Mouse (Mus musculus) macrophage (primary cell): ENCODE data around the gene Mllt6. TPM values are rescaled to one million over a fixed set of nuclear protein-coding genes. Genes with fewer than 3 reads are reported as not detected.

Source experiments
- H3K27ac ChIP-seq: fragments of 350-480 bp; formaldehyde crosslinking; 2 replicates; pipeline ENCODE4 v1.9.0; 2021
- H3K36me3 ChIP-seq: fragments of 350-480 bp; formaldehyde crosslinking; 2 replicates; pipeline ENCODE4 v1.9.0; 2021; ENCODE audit errors: inconsistent target
- H3K4me3 ChIP-seq: fragments of 350-480 bp; formaldehyde crosslinking; 2 replicates; pipeline ENCODE4 v1.9.0; 2021; ENCODE audit errors: inconsistent target
- H3K79me2 ChIP-seq: fragments of 350-480 bp; formaldehyde crosslinking; 2 replicates; pipeline ENCODE4 v1.9.0; 2021; ENCODE audit errors: inconsistent target
- WGBS: methylation state at CpG from one replicate; pipeline ENCODE4 v1.1.7; 2026; ENCODE audit warnings: inconsistent platforms; ENCODE audit not compliant: missing documents; 5-methylcytosine and 5-hydroxymethylcytosine counted together
- polyA plus RNA-seq: library from polyadenylated mRNA; stranded (reverse); fragments of 250-400 nt; gene quantifications from 3 replicates; pipeline ENCODE4 v1.2.4, GENCODE M21; 2018; ENCODE audit warnings: inconsistent platforms
- total RNA-seq, 78 experiments: library from RNA; depleted of rRNA; stranded (reverse); fragments of 250-400 nt; gene quantifications; 1 replicate in 9 of 78; 2 replicates in 24 of 78; 3 replicates in 43 of 78; 4 replicates in 2 of 78; pipeline ENCODE4 v1.2.4; 2018; ENCODE audit warnings: inconsistent platforms in 56 of 78

Mllt6 gene
- total RNA-seq (2018; cell fraction: chromatin; rRNA removed): 100 to 1,000 TPM in 18 of 26 experiments, 10 to 100 TPM in 8; 46.5 to 707 (median 220) TPM
- 10 to 100 TPM; 22.9 to 78.9 (median 49.8) TPM for total RNA-seq (2018; cell fraction: cytosol; rRNA removed)
- 100 to 1,000 TPM in 17 of 26 experiments, 10 to 100 TPM in 9; 29.9 to 419 (median 127) TPM for total RNA-seq (2018; cell fraction: nucleus; rRNA removed)
- 8.7 to 23.8 TPM (median 10.1 TPM) in 3 replicates for polyA plus RNA-seq

GRCm38 (mm10) chr11:97662893-97663527 is at the start of gene Mllt6:
Gene Mllt6, plus strand, starts transcription at chr11:97663414.
- H3K79me2 ChIP-seq: peaks cover 21% of the 10 kb centered on the region
- 0% methylated on average over 12 of the region's 76 CpGs for WGBS
- H3K4me3 ChIP-seq: peak within 1 kb of the TSS; percentile 45
- peaks cover 17% of the 10 kb centered on the region; the same call in 1 of the 2 replicates for H3K36me3 ChIP-seq
- H3K27ac ChIP-seq: peak within 1 kb of the TSS; percentile 29

DNA sequence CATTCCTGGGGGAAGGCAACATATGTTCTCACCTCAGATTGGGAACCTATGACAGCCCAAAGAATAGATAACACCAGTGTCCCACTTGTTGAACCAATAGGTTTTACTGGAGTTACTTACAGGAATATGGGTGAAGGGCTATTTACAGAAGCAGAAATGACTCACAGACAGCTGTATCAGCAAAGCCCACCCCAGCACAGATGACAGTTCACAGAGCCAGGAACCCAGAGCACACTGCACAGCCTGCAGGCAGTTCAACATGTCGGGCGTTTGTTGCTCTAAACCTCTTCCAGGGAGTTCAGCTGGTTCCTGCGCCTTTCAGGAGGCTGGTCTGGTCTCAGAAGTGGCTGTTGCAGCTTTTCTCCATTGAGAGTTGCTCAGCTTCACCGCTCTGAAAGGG is 47.9 kb upstream of the Mllt6 start:
- WGBS: 89% methylated on average over 4 of the region's 4 CpGs
- Histone ChIP-seq H3K36me3 (no peaks in the 10 kb centered on the region), H3K79me2 (no peaks in the 10 kb centered on the region), H3K4me3 (no peak overlapping the region), H3K27ac (no peak overlapping the region)

GRCm38 (mm10) chr11:97618368-97618767 is 44.8 kb upstream of the Mllt6 start:
- 85% methylated on average over 11 of the region's 11 CpGs for WGBS
- Histone ChIP-seq H3K27ac (no peak overlapping the region), H3K79me2 (no peaks in the 10 kb centered on the region), H3K36me3 (no peaks in the 10 kb centered on the region), H3K4me3 (no peak overlapping the region)

DNA sequence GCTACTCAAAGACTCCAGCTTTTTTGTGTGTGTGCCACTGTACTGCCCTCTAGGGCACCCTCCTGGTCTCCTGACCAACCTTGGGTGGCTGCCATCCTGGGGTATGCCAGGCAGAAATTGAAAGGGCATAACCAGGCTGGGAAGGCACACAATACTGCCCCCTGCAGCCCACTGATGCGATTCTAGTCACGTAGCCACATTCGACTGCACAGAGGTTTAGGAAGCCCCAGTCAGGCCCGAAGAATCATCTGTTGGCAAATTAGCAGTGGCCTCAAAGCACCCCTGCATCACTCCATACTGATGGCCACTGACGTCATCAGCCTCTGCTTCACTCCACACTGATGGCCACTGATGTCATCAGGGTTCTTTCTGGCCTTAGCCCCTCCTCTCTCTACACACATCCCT is 43.8 kb upstream of the Mllt6 start:
- no peak overlapping the region for H3K4me3 ChIP-seq
- H3K36me3 ChIP-seq: no peaks in the 10 kb centered on the region
- WGBS: 48% methylated on average over 5 of the region's 5 CpGs
- H3K79me2 ChIP-seq: no peaks in the 10 kb centered on the region
- no peak overlapping the region for H3K27ac ChIP-seq

- Histone ChIP-seq H3K36me3 (no peaks in the 10 kb centered on the region), H3K27ac (no peak overlapping the region), H3K4me3 (no peak overlapping the region), H3K79me2 (no peaks in the 10 kb centered on the region)
- WGBS: 0% methylated on average over 6 of the region's 6 CpGs
Measured at GRCm38 (mm10) chr11:97622440-97622839, 40.8 kb upstream of the Mllt6 start.

DNA sequence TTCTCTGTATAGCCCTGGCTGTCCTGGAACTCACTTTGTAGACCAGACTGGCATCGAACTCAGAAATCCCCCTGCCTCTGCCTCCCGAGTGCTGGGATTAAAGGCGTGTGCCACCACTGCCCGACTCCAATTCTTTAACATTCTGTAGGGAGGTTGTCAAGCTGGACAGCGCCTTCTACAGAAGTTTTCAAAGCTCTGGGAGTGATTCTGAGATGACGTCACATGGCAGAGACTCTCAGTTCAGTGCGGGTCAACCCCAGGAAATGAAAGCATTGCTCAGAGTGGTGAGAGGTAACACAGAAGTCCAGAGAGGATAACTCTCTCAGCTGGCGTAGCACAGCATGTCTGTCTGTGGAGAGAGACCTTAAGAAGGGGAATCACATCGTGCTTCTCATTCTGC is 40.0 kb upstream of the Mllt6 start:
- Histone ChIP-seq H3K4me3 (no peak overlapping the region), H3K36me3 (no peaks in the 10 kb centered on the region), H3K79me2 (no peaks in the 10 kb centered on the region), H3K27ac (no peak overlapping the region)
- 39% methylated on average over 9 of the region's 9 CpGs for WGBS

DNA sequence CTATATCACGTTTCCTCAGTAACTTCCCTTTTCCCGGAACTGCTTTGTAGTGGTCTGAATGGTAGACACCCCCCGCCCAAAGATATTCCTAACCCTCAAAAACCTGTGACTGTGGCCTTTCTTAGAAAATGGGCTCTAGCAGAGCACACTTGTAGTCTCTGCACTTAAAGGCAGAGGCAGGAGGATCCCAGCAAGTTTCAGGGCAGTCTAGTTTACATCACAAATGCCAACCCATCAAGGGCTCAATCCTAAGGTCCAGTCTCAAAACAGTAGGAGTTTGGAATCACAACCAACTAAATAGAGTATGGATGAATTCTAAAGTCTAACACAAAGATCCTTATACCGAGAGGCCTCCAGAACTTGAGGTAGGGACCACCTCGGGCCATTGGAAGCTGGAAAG is 37.7 kb upstream of the Mllt6 start:
- Histone ChIP-seq H3K4me3 (no peak overlapping the region), H3K27ac (no peak overlapping the region), H3K79me2 (no peaks in the 10 kb centered on the region), H3K36me3 (no peaks in the 10 kb centered on the region)
- 42% methylated on average over 5 of the region's 5 CpGs for WGBS

GRCm38 (mm10) chr11:97626431-97626830 is 36.8 kb upstream of the Mllt6 start:
- WGBS: 42% methylated on average over 12 of the region's 13 CpGs

GRCm38 (mm10) chr11:97626850-97627249 is 36.4 kb upstream of the Mllt6 start:
- Histone ChIP-seq H3K36me3 (no peaks in the 10 kb centered on the region), H3K79me2 (no peaks in the 10 kb centered on the region), H3K27ac (no peak overlapping the region), H3K4me3 (no peak overlapping the region)
- WGBS: 59% methylated on average over 10 of the region's 10 CpGs

More at GRCm38 (mm10) chr11:97626431-97626830, 36.8 kb upstream of the Mllt6 start:
- Histone ChIP-seq H3K79me2 (no peaks in the 10 kb centered on the region), H3K27ac (no peak overlapping the region), H3K36me3 (no peaks in the 10 kb centered on the region), H3K4me3 (no peak overlapping the region)

- Histone ChIP-seq H3K4me3 (no peak overlapping the region), H3K27ac (no peak overlapping the region), H3K36me3 (no peaks in the 10 kb centered on the region), H3K79me2 (no peaks in the 10 kb centered on the region)
- 53% methylated on average over 30 of the region's 30 CpGs for WGBS
Measured at GRCm38 (mm10) chr11:97627556-97628302, 35.5 kb upstream of the Mllt6 start.

- H3K36me3 ChIP-seq: no peaks in the 10 kb centered on the region
- WGBS: 10% methylated on average over 27 of the region's 28 CpGs
- H3K79me2 ChIP-seq: no peaks in the 10 kb centered on the region
- H3K27ac ChIP-seq: no peak overlapping the region
- no peak overlapping the region for H3K4me3 ChIP-seq
Measured at GRCm38 (mm10) chr11:97628303-97628567, 35.0 kb upstream of the Mllt6 start.

DNA sequence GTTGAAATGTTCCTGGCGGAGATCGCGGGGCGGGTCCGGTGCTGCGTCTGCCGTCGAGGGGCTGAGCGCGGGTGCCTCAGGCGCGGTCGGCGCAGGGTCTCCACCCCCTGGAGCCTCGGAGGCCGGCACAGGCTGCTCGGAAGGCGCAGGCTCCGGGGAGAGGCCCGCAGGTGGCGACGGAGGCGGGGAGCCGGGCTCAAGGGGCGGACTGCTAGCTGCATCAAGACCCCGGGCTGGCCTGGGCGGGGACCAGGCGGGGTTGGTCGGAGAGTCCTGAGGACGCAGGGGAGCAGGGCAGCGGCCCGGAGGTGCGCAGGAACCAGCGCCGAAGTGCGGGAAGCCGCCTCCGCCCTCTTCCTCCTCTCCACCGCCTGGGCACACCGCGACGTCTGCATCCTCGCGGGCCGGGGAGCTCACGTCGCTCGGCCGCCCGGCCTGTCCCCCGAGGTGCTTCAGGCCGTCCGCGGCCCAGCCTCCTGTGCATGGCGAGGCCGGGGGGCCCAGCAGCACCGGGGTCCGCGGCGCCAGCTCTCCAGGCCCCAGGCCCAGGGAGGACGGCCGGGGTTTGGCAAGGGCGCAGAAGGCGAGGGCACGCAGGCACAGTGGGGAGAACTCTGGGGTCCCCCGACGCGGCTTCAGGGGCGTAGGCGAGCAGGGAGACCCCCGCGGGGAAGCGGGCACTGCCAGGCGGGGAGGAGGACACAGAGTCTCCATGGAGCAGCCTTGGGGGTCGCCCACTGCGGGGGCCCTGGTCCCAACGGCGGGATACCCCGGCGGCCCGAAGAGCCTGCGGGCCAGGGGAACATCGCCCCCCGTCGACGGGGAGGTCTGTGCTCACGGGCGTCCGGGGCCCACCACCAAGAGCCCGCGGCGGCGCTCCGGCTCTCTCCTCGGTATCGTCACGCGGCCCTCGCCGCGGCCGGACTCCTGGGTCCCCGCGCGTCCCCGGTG is 34.4 kb upstream of the Mllt6 start:
- Histone ChIP-seq H3K36me3 (no peaks in the 10 kb centered on the region), H3K27ac (no peak overlapping the region), H3K4me3 (no peak overlapping the region), H3K79me2 (no peaks in the 10 kb centered on the region)
- 3% methylated on average over 97 of the region's 106 CpGs for WGBS

- no peak within 1 kb of the TSS for H3K27ac ChIP-seq
- no peaks in the 10 kb centered on the region for H3K36me3 ChIP-seq
- WGBS: under 1% methylated on average over 47 of the region's 47 CpGs
- no peaks in the 10 kb centered on the region for H3K79me2 ChIP-seq
- H3K4me3 ChIP-seq: no peak within 1 kb of the TSS
Measured at GRCm38 (mm10) chr11:97629576-97629975, 33.6 kb upstream of the Mllt6 start, which contains the start of gene Epop. Gene Epop, minus strand, starts transcription at chr11:97629702.

DNA sequence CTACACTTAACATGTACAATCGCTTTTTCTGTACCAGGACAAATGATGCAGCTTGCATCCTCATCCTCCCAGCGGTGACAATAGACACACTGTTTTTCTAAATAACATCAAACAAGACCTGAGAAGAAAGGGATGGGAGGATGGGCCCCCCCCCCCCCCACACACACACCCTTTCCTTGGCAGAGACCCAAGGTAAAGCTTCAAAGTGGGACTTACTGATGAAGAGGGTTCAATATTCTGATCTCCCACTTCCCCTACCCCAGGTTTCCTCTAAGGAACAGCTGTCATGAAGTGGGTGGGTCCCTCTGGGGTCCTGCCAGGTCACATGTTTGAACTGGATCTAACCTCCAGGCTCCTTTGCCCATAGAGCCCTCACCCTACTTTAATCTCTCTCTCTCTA is 32.2 kb upstream of the Mllt6 start:
- Histone ChIP-seq H3K36me3 (no peaks in the 10 kb centered on the region), H3K4me3 (no peak overlapping the region), H3K79me2 (no peaks in the 10 kb centered on the region), H3K27ac (no peak overlapping the region)
- 53% methylated on average over 2 of the region's 2 CpGs for WGBS
